Mouse (Mus musculus) adrenal gland, adult 2 months (tissue): ENCODE measurements at regions not wholly inside any gene's neighbourhood (a gene's known extent, or its start where the extent isn't known, plus 50 kb on each side); places are given as distances from the start of the nearest gene placed in this dataset.
"Not testable (repeated sequence)": the region's sequence is repeated elsewhere in the genome, so short reads cannot be mapped to it uniquely, and the experiment has no call there.

Experiments
- DNase-seq: peaks from one replicate; pipeline ENCODE4 v3.0.0; 2021

GRCm38 (mm10) chr6:22506871-22507270 is 150.8 kb upstream of the Fam3c start:
- DNase-seq = peak; percentile 41

GRCm38 (mm10) chr6:22497306-22497705 is 141.3 kb upstream of the Fam3c start:
- DNase-seq = no peak

DNA sequence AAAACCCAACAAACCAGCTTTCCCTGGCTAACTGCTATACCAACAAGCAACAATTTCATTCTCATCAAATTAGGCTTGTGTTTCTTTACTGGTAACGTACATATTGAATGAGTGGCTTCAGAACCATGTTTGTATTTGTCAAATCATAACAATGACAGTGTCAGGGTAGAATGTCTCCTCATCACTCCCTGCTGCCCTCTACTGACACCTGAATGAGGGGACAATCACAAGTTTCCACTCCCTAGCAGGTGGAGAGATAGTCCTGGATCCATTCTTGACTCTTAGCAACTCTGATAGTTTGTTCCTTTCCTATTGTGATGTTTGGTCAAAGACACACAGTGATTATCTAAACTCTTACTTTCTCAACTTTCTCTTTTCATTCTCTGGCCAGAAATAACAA is 140.4 kb upstream of the Fam3c start:
- no peak for DNase-seq

DNA sequence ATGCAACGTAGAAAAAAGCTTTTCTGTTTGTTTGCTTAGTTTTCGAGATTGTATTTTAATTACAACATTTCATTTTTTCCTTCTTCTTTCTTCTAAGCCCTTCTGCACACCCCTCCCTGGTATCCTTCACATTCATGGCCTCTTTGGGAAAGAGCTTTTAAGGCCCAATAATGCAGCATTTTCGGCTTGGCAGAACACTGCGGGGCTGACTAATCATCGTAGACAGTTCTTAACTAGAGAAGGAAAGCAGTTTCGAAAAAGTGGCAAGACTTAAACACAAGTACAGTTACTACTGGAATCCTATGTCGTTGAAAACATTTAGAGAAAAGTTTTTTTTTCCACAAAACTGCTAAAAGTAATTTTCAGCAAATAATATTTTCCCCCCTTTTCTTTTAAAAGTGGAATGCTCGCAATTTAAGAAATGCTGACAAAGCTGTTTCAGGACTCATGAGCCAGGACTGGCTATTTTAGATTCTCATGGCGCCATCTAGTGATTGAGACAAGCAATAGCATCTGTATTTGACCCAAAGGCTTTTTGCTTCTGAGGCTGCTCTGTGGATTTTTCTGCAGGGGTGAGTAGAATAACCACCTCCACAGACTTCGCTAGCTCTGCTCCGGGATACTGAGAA is 137.7 kb upstream of the Fam3c start:
- DNase-seq = peak; percentile 19

- DNase-seq = no peak
Observed at GRCm38 (mm10) chr6:22492896-22493295, 136.9 kb upstream of the Fam3c start.

- peak; percentile 29 for DNase-seq
Observed at GRCm38 (mm10) chr6:22490762-22491161, 134.7 kb upstream of the Fam3c start.

DNA sequence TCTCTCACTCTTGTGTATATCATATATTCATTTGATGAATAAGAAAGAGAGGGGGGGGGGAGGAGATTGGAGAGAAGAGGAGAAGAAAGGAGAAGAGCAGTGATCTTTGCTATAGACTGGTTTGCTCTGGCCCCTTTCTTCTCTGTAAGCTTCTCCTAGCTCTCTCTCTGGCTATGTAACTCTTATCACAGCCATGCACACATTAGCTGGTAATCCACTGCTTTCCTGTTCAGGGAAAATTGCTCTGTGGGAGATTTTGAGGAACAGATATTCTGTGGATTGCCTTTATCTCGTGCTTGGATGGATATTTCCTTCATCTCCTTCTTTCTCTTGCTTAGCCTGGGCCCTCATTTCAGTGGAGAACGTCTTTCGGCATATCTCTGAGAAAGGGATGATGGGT is 131.4 kb upstream of the Fam3c start:
- no peak for DNase-seq

- DNase-seq = no peak
Observed at GRCm38 (mm10) chr6:22485828-22486518, 129.9 kb upstream of the Fam3c start.

GRCm38 (mm10) chr6:22482257-22482656 is 126.2 kb upstream of the Fam3c start:
- not testable (repeated sequence) for DNase-seq

GRCm38 (mm10) chr6:22474604-22475003 is 118.6 kb upstream of the Fam3c start:
- DNase-seq = no peak

DNA sequence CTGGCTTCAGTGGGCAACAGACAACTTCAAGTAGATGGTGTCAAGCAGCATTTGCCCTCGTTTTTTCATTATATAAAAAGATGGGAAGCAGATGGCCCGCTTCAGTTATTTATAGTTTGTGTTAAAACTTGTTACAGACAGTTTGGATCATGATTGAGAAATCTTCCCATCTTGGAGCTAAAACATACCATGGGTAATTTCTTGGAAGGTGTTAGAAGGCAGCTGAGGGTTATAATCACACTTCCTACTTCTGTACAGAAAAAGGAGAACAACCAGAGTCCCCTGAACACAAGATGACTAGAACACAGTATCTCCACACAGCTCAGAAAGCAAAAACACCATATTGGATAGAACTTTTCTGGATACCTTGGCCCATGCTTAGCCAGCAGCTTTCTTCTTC is 118.0 kb upstream of the Fam3c start:
- no peak for DNase-seq

DNA sequence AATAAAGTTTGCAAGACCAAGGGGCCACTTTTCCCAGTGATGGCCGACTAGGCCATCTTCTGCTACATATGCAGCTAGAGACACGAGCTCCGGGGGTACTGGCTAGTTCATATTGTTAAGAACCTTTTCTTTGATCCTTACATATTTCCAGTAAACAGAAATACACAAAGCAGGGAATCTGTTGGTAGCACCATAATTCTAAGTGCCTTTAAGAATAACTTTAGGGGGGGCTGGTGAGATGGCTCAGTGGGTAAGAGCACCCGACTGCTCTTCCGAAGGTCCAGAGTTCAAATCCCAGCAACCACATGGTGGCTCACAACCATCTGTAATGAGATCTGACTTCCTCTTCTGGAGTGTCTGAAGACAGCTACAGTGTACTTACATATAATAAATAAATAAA is 116.4 kb upstream of the Fam3c start:
- not testable (repeated sequence) for DNase-seq

GRCm38 (mm10) chr6:22467334-22467993 is 111.4 kb upstream of the Fam3c start:
- DNase-seq = no peak

DNA sequence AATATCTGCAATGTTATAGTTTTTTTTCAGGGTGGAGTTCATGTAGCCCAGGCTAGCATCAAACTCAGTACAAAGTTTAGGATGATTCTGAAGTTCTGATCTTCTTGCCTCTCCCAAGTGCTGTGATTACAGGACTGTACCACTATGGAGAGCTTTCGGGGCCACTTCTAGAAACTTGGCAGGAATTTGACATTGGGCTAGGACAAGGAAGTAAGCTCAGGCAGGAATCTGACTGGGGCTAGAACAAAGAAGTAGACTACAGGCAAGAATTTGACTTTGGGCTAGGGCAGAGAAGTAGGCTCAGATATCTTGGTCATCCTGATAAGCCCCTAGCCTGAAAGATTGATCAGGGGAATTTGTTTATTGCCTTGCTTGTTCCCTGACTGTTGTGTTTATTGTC is 109.9 kb upstream of the Fam3c start:
- DNase-seq = no peak

DNA sequence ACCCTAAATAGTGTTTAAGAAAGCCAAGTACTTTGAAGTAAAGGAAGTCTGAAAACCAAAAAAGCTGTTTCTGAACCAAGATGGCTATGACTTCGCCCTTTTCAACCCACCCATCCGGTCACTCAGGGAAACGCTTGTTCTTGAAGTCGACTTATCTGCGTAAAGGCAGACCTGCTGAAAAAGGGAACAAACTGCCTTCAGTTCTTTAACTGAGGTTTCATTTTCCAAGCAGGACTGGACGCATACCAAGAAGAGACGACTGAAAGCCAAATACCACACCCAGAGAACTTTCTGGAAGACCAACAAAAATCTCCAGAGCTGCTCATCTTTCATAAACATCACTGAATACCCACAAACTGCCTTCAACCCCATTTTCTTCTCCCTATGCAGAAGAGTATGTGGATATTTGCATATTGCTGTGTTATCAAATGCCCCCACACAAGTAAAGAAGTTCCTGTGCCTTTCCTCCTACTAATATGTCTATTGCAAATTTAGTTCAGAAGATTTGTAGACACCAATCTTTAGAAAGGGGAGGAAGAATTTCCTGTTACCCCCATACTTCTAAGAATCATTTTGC is 103.5 kb upstream of the Fam3c start:
- no peak for DNase-seq

- DNase-seq = no peak
Observed at GRCm38 (mm10) chr6:22452203-22452602, 96.2 kb upstream of the Fam3c start.

DNA sequence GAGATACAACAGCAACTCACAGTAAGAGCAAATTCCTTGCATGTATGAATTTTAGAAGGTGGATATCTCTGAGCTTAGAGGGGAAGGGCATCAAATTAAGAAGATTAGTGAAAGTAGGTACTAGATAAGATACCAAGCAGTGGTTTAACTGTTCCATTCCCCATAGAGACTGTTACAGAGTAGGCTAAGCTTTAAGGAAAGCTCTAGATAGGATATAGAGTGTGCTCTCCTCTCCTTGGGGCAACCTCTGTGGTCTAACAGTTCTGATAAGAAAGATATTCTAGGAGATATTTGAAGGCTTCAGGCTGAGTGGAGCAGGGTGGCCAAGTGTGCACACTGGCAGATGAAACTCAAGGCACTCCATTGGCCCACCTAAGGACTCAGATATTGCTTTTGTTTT is 94.5 kb upstream of the Fam3c start:
- no peak for DNase-seq

DNA sequence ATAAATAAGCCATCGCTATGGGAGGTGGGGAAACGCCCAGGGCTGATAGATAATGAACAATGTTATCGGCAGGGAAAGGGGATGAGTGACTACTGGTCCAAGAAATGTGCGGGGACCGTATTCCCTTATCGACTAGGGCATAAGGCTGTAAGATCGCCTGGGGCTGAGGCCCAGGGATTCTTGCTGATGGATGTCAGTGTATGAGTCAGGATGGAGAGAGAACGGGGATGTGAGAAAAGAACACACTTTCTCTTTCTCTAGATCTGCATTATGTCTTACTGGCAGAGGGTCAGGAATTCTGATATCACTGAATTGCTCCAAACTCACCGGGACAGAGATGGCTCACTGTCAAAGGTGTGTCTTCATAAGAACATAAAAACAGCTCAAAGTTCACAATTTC is 92.9 kb upstream of the Fam3c start:
- no peak for DNase-seq

DNA sequence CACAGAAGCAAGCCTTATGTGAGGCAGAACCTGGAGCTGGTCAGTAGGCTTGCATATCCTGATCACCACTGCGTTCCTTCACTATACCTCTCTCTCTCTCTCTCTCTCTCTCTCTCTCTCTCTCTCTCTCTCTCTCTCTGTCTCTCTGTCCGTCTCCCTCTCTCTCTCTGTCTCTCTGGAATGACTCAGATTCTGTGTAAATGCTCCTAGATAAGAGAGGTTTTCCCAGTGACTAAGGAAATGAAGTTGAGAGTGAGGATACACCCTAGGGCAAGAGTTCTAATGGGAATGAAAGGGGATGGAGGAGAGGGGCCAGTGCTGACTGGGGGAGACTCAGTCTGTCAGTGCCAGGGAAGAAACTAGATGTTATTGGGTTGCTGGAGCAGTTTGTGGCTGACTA is 91.6 kb upstream of the Fam3c start:
- no peak for DNase-seq

DNA sequence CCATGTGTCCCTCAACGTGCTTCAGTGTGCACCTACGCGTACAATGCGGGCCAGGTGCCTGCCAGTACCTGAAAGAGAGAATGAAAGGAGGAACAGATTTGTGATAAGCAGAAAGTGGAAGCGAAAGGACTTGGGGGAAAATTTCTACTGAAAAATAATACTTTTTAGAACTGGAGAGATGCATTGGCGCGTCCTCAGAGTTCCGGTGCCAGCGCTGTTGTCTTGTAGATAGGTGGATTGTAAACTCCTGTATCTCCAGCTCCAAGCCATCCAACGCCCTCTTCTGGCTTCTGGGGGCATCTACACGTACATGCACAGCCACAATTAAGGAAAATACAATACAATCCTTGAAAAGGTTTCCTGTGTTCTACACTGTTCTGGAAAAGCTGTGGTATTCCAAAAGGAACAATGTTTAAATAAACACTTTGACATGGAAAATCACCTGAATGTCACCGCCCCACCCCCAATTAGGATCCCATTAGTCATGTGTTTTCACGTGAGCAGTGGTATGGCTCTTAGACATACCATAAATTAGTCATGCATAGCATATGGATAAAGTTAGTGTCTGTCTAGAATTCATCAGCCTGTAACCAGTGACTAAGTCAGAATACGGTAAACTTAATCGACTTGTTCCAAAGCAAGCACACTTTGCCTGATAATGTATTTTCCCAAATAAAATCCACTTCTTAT is 90.7 kb upstream of the Fam3c start:
- peak; percentile 7 for DNase-seq

DNA sequence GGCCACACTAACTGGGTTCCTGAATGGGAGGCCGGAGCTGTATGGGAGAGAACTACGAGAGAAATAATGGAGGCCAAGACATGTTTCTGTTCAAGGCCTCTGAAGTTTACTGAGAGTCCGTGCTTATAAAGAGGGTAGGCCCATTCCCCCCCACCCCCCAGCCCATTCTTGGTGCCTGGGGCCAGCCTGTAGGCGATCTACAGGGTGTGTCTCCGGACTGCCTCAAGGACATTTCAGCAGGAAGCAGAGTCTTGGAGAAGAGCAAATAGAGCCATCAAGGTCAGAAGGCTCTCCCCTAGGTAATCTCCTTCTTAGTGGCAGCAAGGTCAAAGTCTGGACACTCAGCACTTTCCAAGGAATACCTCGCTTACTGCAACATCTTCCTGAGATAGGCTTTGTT is 88.8 kb upstream of the Fam3c start:
- DNase-seq = not testable (repeated sequence)

DNA sequence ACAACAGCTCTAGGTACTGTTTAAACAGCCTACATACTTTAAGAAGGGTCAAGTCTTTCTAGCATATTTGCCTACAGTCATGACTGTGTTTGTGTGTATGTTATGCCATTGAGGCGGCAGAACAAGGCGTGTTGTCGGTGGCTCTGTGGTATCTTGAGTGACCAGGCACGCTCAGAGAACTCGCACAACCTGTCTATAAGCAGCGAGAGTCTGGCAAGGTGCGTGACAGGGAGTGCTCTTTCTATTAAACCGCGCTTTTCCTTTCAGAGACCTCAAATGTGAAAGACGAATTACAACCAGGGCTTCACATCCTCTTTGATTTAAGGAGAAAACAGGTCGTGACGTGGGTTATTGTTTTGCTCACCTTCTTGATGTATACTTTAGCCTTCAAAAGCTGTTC is 88.2 kb upstream of the Fam3c start:
- no peak for DNase-seq

- DNase-seq = no peak
Observed at GRCm38 (mm10) chr6:22443573-22443972, 87.5 kb upstream of the Fam3c start.
